Mouse (Mus musculus) C2C12 (cell line): Measurements from ENCODE around the gene Nasp. TPM values are rescaled to one million over a fixed set of nuclear protein-coding genes. Genes with fewer than 3 reads are reported as not detected.
"Not testable (repeated sequence)": the region's sequence is repeated elsewhere in the genome, so short reads cannot be mapped to it uniquely, and the experiment has no call there.

ENCODE experiments used
- H3K27me3 ChIP-seq: one replicate; pipeline ENCODE4 v1.6.1; 2011; ENCODE audit not compliant: control insufficient read depth, insufficient read depth, insufficient read length
- H3K36me3 ChIP-seq: one replicate; pipeline ENCODE4 v1.6.1; 2011; ENCODE audit not compliant: control insufficient read depth, insufficient read depth
- H3K4me3 ChIP-seq: one replicate; pipeline ENCODE4 v1.5.1; 2011; ENCODE audit warnings: mild to moderate bottlenecking, control low read depth; ENCODE audit not compliant: poor library complexity, insufficient read depth, severe bottlenecking
- H3K79me2 ChIP-seq: one replicate; pipeline ENCODE4 v1.6.1; 2011; ENCODE audit not compliant: control insufficient read depth, insufficient read depth
- H3K79me3 ChIP-seq: one replicate; pipeline ENCODE4 v1.6.1; 2011; ENCODE audit warnings: low read depth, control low read depth
- H3ac ChIP-seq: one replicate; pipeline ENCODE3; 2011; ENCODE audit warnings: low read depth; ENCODE audit not compliant: control insufficient read depth, insufficient read length
- CEBPB ChIP-seq: IDR thresholded peaks from one replicate; pipeline ENCODE4 v1.6.1; 2011; ENCODE audit warnings: low read depth, mild to moderate bottlenecking, control low read depth, moderate library complexity
- CTCF ChIP-seq: IDR thresholded peaks from one replicate; pipeline ENCODE4 v1.5.1; 2011; ENCODE audit not compliant: control insufficient read depth, insufficient read depth, insufficient read length
- FOSL1 ChIP-seq: IDR thresholded peaks from one replicate; pipeline ENCODE4 v1.8.0; 2011; ENCODE audit warnings: mild to moderate bottlenecking, low read length; ENCODE audit not compliant: poor library complexity, insufficient read depth, severe bottlenecking
- MAX ChIP-seq: IDR thresholded peaks from one replicate; pipeline ENCODE4 v1.6.1; 2011; ENCODE audit warnings: mild to moderate bottlenecking, control low read depth
- MYOD1 ChIP-seq: IDR thresholded peaks from one replicate; pipeline ENCODE4 v1.6.1; 2011; ENCODE audit warnings: low read depth; ENCODE audit not compliant: control insufficient read depth, insufficient read length
- MYOG ChIP-seq: IDR thresholded peaks from one replicate; pipeline ENCODE4 v1.6.1; 2011; ENCODE audit not compliant: control insufficient read depth, insufficient read length; ENCODE audit errors: extremely low read depth
- USF1 ChIP-seq: IDR thresholded peaks from one replicate; pipeline ENCODE4 v1.6.1; 2011; ENCODE audit warnings: low read depth, mild to moderate bottlenecking, control low read depth, moderate library complexity
- polyA plus RNA-seq: library from polyadenylated mRNA; unstranded; fragments of >200 nt; fragmentation: generic; extraction: Trizol; gene quantifications from one replicate; pipeline ENCODE4 v1.2.1, GENCODE M21; 2012; ENCODE audit warnings: missing spikeins

Nasp gene
- polyA plus RNA-seq, 1 experiment = 79.1 TPM

DNA sequence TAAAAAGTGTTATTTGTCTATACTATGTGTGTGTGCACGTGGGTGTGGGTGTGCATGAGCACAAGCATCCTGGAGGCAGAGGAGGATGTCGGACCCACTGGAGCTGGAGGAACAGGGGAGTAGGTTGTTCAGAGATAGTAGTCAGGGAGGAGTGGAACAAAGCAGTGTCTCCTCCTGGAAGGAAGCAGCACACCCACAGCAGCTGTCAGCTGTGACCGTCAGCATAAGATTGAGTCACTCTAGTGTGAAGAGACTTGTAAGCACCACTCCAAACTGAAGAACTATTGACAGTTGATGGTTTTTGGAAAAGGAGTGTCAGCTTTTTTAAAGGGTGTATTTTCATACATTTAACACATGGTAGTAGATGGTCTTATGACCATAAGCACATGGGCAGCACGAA, 38.9 kb upstream of the Nasp start:
- peak overlapping the region; percentile 30 for H3ac ChIP-seq
- H3K79me2 ChIP-seq = no peaks in the 10 kb centered on the region
- H3K79me3 ChIP-seq = no peaks in the 10 kb centered on the region
- no peak for TF ChIP-seq MAX
- TF ChIP-seq MYOG = no peak
- TF ChIP-seq FOSL1 = no peak
- no peak for TF ChIP-seq CTCF
- no peak for TF ChIP-seq CEBPB
- peak; percentile 78 for TF ChIP-seq MYOD1
- H3K4me3 ChIP-seq = no peak overlapping the region
- no peaks in the 10 kb centered on the region for H3K36me3 ChIP-seq
- H3K27me3 ChIP-seq = no peaks in the 10 kb centered on the region

GRCm38 (mm10) chr4:116661998-116662397, 34.3 kb upstream of the Nasp start:
- no peaks in the 10 kb centered on the region for H3K79me3 ChIP-seq
- H3ac ChIP-seq = no peak overlapping the region
- TF ChIP-seq MAX (no peak), USF1 (no peak), CTCF (no peak), MYOD1 (no peak), MYOG (no peak), CEBPB (no peak), FOSL1 (no peak)
- H3K4me3 ChIP-seq = no peak overlapping the region
- no peaks in the 10 kb centered on the region for H3K79me2 ChIP-seq
- H3K27me3 ChIP-seq = no peaks in the 10 kb centered on the region
- H3K36me3 ChIP-seq = no peaks in the 10 kb centered on the region

GRCm38 (mm10) chr4:116660829-116661228, 33.1 kb upstream of the Nasp start:
- no peaks in the 10 kb centered on the region for H3K79me2 ChIP-seq
- no peak overlapping the region for H3ac ChIP-seq
- no peak for TF ChIP-seq USF1
- no peak for TF ChIP-seq CEBPB
- no peak for TF ChIP-seq FOSL1
- no peak for TF ChIP-seq CTCF
- TF ChIP-seq MYOG = no peak
- no peak for TF ChIP-seq MYOD1
- TF ChIP-seq MAX = no peak
- no peaks in the 10 kb centered on the region for H3K79me3 ChIP-seq
- H3K27me3 ChIP-seq = no peaks in the 10 kb centered on the region
- no peaks in the 10 kb centered on the region for H3K36me3 ChIP-seq
- no peak overlapping the region for H3K4me3 ChIP-seq

DNA sequence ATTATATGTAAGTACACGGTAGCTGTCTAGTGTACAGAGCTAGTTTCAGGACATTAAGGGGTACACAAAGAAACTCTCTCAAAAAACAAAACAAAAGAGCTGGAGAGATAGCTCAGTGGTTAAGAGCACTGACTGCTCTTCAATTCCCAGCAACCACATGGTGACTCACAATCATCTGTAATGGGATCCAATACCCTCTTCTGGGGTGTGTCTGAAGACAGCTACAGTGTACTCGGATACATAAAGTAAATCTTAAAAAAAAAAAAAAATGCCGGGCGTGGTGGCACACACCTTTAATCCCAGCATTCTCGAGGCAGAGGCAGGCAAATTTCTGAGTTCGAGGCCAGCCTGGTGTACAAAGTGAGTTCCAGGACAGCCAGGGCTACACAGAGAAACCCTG, 32.2 kb upstream of the Nasp start:
- not testable (repeated sequence) for H3K79me3 ChIP-seq, H3K4me3 ChIP-seq, H3K36me3 ChIP-seq, H3K27me3 ChIP-seq, H3ac ChIP-seq, H3K79me2 ChIP-seq

DNA sequence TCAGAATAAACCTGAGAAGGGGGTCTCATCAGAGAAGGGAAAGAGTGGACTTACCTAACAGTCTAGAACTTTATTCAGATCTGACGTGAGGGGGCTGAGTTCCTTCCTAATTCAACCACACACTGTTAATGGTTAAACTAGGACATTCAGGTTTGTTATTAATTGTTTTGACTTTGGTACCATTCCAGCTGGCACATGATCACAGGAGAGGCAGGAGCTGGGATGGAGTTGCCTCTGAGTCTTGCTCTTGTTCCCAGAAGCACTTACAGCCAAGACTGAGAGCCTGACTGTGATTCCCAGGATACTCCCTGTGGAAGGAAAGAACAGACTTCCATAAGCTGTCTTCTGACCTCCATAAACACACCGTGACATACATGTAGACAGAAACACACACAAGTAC, 31.7 kb upstream of the Nasp start:
- TF ChIP-seq MYOG (no peak), MAX (no peak), MYOD1 (no peak)
- Histone ChIP-seq H3K4me3 (no peak overlapping the region), H3K79me2 (no peaks in the 10 kb centered on the region), H3K79me3 (no peaks in the 10 kb centered on the region), H3ac (no peak overlapping the region), H3K27me3 (no peaks in the 10 kb centered on the region), H3K36me3 (no peaks in the 10 kb centered on the region)

GRCm38 (mm10) chr4:116657971-116658370, 30.2 kb upstream of the Nasp start:
- Histone ChIP-seq H3K36me3 (no peaks in the 10 kb centered on the region), H3K4me3 (no peak overlapping the region), H3K79me3 (no peaks in the 10 kb centered on the region), H3K79me2 (no peaks in the 10 kb centered on the region), H3ac (no peak overlapping the region), H3K27me3 (no peaks in the 10 kb centered on the region)
- no peak for TF ChIP-seq FOSL1

DNA sequence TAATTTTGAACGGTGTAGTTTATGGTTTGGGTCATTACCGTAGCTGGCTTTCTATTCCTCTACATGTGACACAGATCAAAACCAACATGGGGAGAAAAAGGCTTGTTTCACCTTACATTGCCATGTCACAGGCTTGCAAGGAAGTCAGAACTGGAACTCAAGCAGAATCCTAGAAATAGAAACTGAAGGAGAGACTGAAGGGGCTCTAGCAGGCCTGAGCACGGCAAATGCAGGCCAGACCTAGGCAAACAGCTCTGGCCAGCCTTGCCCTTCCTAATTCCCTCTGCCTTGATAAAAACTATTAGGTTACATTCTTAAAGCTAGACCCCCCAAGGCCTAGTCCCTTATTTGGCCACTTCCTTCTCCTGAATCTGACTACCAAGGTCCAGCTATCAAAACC, 27.9 kb upstream of the Nasp start:
- TF ChIP-seq FOSL1 = no peak
- TF ChIP-seq MYOG = no peak
- TF ChIP-seq MYOD1 = no peak
- TF ChIP-seq USF1 = no peak
- no peak for TF ChIP-seq CEBPB
- TF ChIP-seq CTCF = no peak
- no peak for TF ChIP-seq MAX
- no peaks in the 10 kb centered on the region for H3K36me3 ChIP-seq
- peaks cover 10% of the 10 kb centered on the region for H3K79me2 ChIP-seq
- peaks cover 8% of the 10 kb centered on the region for H3K79me3 ChIP-seq
- H3K27me3 ChIP-seq = no peaks in the 10 kb centered on the region
- H3K4me3 ChIP-seq = no peak overlapping the region
- no peak overlapping the region for H3ac ChIP-seq
